Mouse (Mus musculus) limb, embryonic 14.5 days (tissue): ENCODE data around the gene Mfsd2a. TPM values are rescaled to one million over a fixed set of nuclear protein-coding genes. Genes with fewer than 3 reads are reported as not detected.

Experiments
- ATAC-seq: fragments of 200-750 bp; cut with Nextera tagmentation; 2 replicates; pipeline ENCODE4 v1.8.0; 2017; ENCODE audit warnings: low read depth, moderate number of reproducible peaks, moderate TSS enrichment; ENCODE audit not compliant: low FRiP score
- DNase-seq: peaks from one replicate; pipeline ENCODE4 v3.0.0-alpha.2; 2015; ENCODE audit warnings: low spot score
- H3K27ac ChIP-seq: fragments of 300-500 bp; sonication (generic); replicated peaks from 2 replicates; pipeline ENCODE4 v1.5.1; 2014; ENCODE audit warnings: low read depth, mild to moderate bottlenecking, low read length, moderate library complexity, mixed read lengths
- H3K27me3 ChIP-seq: fragments of 300-500 bp; sonication (generic); 2 replicates; pipeline ENCODE4 v1.6.1; 2014; ENCODE audit warnings: low read length, mixed read lengths; ENCODE audit not compliant: control insufficient read depth, insufficient read depth
- H3K36me3 ChIP-seq: fragments of 300-500 bp; sonication (generic); 2 replicates; pipeline ENCODE4 v1.6.1; 2014; ENCODE audit warnings: mild to moderate bottlenecking, low read length, moderate library complexity, mixed read lengths; ENCODE audit not compliant: control insufficient read depth, insufficient read depth
- H3K4me1 ChIP-seq: fragments of 300-500 bp; sonication (generic); 2 replicates; pipeline ENCODE4 v1.6.1; 2014; ENCODE audit warnings: antibody characterized with exemption, low read length, mixed read lengths; ENCODE audit not compliant: control insufficient read depth, insufficient read depth
- H3K4me2 ChIP-seq: fragments of 300-500 bp; sonication (generic); replicated peaks from 2 replicates; pipeline ENCODE4 v1.6.1; 2014; ENCODE audit warnings: low read depth, mild to moderate bottlenecking, low read length, moderate library complexity; ENCODE audit not compliant: severe bottlenecking
- H3K4me3 ChIP-seq: fragments of 300-500 bp; sonication (generic); replicated peaks from 2 replicates; pipeline ENCODE4 v1.5.1; 2014; ENCODE audit warnings: low read length
- H3K9ac ChIP-seq: fragments of 300-500 bp; sonication (generic); 2 replicates; pipeline ENCODE4 v1.6.1; 2014; ENCODE audit warnings: mild to moderate bottlenecking, low read depth, low read length, moderate library complexity; ENCODE audit not compliant: severe bottlenecking
- H3K9me3 ChIP-seq: fragments of 300-500 bp; sonication (generic); 2 replicates; pipeline ENCODE4 v1.6.1; 2016; ENCODE audit warnings: low read length; ENCODE audit not compliant: control insufficient read depth
- POLR2A ChIP-seq: fragments of 200-500 bp; IDR thresholded peaks from 2 replicates; pipeline ENCODE4 v1.8.0; 2012; ENCODE audit warnings: inconsistent platforms, mild to moderate bottlenecking, moderate library complexity, borderline replicate concordance; ENCODE audit not compliant: insufficient read depth, insufficient read length; ENCODE audit errors: extremely low read depth
- WGBS: fragments of 180-500 bp; shearing (Covaris S2); extraction: QIAGEN DNeasy Blood & Tissue Kit; methylation state at CpG from one replicate; pipeline ENCODE4 v1.1.7; 2014; 5-methylcytosine and 5-hydroxymethylcytosine counted together
- polyA plus RNA-seq, 2 experiments: library from polyadenylated mRNA; depleted of rRNA in 1 of 2; stranded (reverse) in 1 of 2; unstranded in 1 of 2; fragments of >200 nt; fragmentation: Nextera tagmentation in 1 of 2; extraction: Ambion mirVana in 1 of 2; gene quantifications; 2 replicates each; pipeline versions ENCODE4 v1.2.1 to v1.2.3; 2012 to 2014

Gene Mfsd2a
- polyA plus RNA-seq, 2 experiments = 9.3 to 13.1 TPM

DNA sequence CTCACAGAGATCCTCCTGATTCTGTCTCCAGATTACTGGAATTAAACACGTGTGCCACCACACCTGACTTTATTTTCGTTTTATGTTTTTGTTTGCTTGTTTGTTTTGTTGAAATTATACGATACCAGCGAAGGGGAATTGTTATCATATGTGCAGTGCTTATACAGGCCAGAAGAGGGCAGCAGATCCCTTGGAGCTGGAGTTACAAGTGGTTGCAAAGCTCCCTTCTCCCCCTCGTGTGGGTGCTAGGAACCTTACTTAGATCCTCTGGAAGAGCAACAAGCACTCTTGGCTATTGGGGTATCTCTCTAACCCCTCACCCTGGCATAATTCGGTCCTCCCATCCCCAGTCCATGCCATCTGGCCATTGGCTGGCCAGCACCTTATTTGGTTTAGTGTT is 50.4 kb downstream of the Mfsd2a start:
- H3K9ac ChIP-seq = no peak overlapping the region

DNA sequence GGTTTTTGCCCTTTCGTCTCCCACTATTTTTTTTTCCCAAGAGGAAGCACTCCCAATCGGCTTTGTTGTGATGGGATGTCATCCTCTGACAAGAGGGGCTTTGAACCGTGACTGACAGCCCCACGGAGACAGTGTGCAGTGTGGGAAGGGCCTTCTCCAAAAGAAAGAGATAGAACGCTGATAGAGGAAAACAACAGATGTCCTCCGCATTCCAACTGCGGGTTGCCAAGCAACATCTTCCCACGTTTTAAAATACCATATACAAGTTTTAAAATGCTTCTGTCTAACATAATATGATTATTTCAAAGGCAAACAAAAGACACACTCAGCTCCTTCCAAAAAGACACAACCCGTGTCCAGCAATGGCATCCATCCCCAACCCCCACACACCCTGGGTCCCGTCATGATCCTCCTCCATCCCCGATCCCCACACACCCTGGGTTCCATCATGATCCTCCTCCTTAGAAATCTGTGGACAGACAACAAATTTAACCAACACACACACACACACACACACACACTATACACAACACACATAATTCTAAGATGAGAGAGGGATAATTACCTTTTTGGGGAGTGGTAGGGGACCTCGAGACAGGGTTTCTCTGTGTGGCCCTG is 51.3 kb downstream of the Mfsd2a start:
- ATAC-seq = no peak
- no peak for DNase-seq
- H3K9me3 ChIP-seq = no peaks in the 10 kb centered on the region
- no peak overlapping the region for H3K4me3 ChIP-seq
- H3K4me2 ChIP-seq = no peak overlapping the region
- H3K27me3 ChIP-seq = no peaks in the 10 kb centered on the region
- H3K9ac ChIP-seq = no peak overlapping the region
- TF ChIP-seq POLR2A = no peak
- H3K36me3 ChIP-seq = no peaks in the 10 kb centered on the region
- no peak overlapping the region for H3K27ac ChIP-seq
- 71% methylated on average over 12 of the region's 12 CpGs for WGBS
- 0 out of 2 replicates have a peak, but pooled peaks cover 6% of the 10 kb centered on the region for H3K4me1 ChIP-seq

More for the DNA sequence above, 50.4 kb downstream of the Mfsd2a start:
- Histone ChIP-seq H3K36me3 (no peaks in the 10 kb centered on the region), H3K4me1 (0 out of 2 replicates have a peak, but pooled peaks cover 1% of the 10 kb centered on the region), H3K9me3 (no peaks in the 10 kb centered on the region), H3K4me3 (no peak overlapping the region), H3K27me3 (no peaks in the 10 kb centered on the region), H3K27ac (no peak overlapping the region), H3K4me2 (no peak overlapping the region)
- DNase-seq = no peak
- no peak for TF ChIP-seq POLR2A
- whole genome bisulfite sequencing = 48% methylated on average over 6 of the region's 6 CpGs
- no peak for ATAC-seq

DNA sequence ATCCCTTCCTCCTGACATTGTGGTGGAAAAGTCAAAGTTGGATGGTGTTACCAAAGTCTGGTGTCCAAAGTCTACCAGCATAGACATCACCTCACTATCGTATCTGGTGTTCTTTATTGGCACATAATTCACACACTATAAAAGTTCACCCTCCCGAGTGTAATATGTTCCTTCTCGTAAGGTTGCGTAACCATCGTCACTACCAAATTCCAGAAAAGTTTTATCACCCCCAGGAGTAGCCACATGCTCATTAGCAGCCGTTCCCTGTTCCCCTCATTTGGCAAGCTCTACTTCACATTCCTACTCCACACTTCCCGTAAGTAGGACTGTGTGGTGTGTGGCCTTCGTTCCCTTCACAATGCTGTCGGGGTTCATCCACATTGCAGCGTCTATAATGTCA is 55.6 kb downstream of the Mfsd2a start:
- TF ChIP-seq POLR2A = no peak
- no peak overlapping the region for H3K4me3 ChIP-seq
- no peaks in the 10 kb centered on the region for H3K27me3 ChIP-seq
- peak; percentile 42 for DNase-seq
- 31% methylated on average over 10 of the region's 10 CpGs for WGBS
- no peak overlapping the region for H3K4me2 ChIP-seq
- 0 out of 2 replicates have a peak, but pooled peaks cover 6% of the 10 kb centered on the region for H3K4me1 ChIP-seq
- H3K36me3 ChIP-seq = no peaks in the 10 kb centered on the region
- peak; percentile 72 for ATAC-seq
- H3K9me3 ChIP-seq = no peaks in the 10 kb centered on the region
- H3K9ac ChIP-seq = no peak overlapping the region
- no peak overlapping the region for H3K27ac ChIP-seq

DNA sequence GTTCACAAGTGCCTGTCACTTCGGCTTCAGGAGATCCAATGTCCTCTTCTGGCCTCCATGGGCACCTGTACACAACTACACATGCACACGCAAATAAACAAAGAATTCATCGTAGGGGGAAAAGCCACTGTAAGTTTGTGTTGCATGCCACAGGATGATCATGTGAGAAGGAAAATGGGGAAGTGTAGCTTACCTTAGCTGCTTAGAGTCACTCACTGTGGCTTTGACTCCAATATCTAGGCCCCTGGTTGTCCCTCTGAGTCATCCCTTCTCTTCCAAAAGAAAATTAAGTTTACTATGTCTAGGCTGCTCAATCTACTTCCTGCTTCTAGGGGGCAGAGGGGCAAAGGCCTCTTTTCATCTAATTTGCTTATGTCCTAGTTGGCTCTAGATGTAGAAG is 57.3 kb downstream of the Mfsd2a start:
- no peaks in the 10 kb centered on the region for H3K27me3 ChIP-seq
- no peak overlapping the region for H3K9ac ChIP-seq
- H3K36me3 ChIP-seq = no peaks in the 10 kb centered on the region
- H3K4me1 ChIP-seq = 0 out of 2 replicates have a peak, but pooled peaks cover 6% of the 10 kb centered on the region
- no peak for DNase-seq
- WGBS = 90% methylated on average over 3 of the region's 3 CpGs
- H3K4me3 ChIP-seq = no peak overlapping the region
- H3K9me3 ChIP-seq = no peaks in the 10 kb centered on the region
- no peak overlapping the region for H3K4me2 ChIP-seq
- no peak for ATAC-seq
- no peak for TF ChIP-seq POLR2A
- H3K27ac ChIP-seq = no peak overlapping the region

DNA sequence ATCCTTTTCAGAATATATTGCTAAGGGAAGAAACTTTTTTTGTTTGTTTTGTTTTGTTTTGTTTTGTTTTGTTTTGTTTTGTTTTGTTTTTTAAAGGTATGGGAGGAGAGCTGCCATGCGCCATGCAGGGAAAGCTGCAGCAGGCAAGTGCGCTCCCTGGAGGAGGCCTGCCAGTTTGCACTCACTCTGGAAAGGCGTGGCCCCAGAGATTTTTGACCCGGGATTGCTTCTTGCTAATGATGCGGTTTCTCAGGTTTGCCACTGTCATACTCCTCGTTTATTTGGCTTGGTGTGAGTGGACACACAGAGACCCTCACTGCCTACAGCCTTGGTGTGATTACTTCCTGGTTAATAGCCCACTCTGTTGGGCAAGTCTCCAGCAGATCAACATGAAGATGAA is 58.8 kb downstream of the Mfsd2a start:
- Histone ChIP-seq H3K9me3 (no peaks in the 10 kb centered on the region), H3K4me1 (0 out of 2 replicates have a peak, but pooled peaks cover 6% of the 10 kb centered on the region), H3K27me3 (no peaks in the 10 kb centered on the region), H3K27ac (no peak overlapping the region), H3K4me2 (no peak overlapping the region), H3K36me3 (no peaks in the 10 kb centered on the region), H3K9ac (no peak overlapping the region), H3K4me3 (no peak overlapping the region)
- ATAC-seq (no peak), DNase-seq (no peak)
- 21% methylated on average over 6 of the region's 6 CpGs for WGBS
- TF ChIP-seq POLR2A = no peak
